Comparison of ENCODE assay signal across 8 mouse cellular contexts in the genomic region with DNA sequence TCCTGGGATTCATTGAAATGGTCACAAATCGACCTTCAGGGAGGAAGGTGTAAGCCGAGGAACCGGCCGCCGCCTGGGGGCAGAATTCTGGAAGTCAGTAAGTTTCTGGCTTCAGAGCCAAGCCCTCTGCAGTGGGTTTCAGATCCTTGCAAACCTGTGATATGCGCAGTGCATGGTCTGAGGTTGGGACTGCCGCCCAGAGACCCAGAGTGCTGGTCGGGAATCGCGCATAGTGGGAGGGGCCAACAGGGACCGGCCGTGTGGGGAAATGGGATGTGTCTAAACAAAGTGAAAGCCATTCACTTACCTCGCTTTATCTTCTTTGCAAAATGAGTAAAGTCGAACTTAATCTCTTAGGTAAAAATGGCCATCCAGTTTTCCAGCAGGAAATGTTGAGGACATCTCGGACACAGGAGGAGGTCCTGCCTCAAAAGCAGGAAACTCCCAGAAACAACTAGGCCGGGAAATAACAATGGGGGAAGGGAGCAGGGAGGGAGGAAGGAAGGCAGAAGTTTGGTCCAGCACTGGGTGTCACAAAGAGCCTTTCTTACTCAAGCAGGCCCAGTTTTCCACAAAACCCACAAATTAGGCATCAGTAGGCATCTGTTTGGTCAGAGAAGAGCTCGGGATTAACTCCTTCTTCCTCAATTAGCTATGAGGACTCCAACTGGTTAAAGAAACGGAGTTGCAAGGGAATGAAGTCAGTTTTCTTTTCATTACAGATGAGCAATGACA. TPM values are rescaled to one million over a fixed set of nuclear protein-coding genes. Genes with fewer than 3 reads are reported as not detected.
A peak's percentile ranks its signal among the peaks of the same experiment; 100 is the strongest.
DNase-seq lines count a peak whose midpoint lies in the region; ATAC-seq and TF ChIP-seq lines count a peak whose summit lies in the region.

No protein-coding gene starts in this region.

- no peak for TF ChIP-seq CTCF in C2C12 (IDR thresholded peaks at IDR 0.05; ENCODE audit: control insufficient read depth, insufficient read depth, insufficient read length)
- TF ChIP-seq CTCF in bone marrow, adult 2 months (IDR thresholded peaks at IDR 0.05; ENCODE audit: control insufficient read depth, insufficient read depth, low read length), result no peak
- TF ChIP-seq CTCF in heart, postnatal 0 days (IDR thresholded peaks at IDR 0.05; ENCODE audit: low read depth), result peak; percentile 42; the same call in 1 of the 2 replicates
- no peak for TF ChIP-seq CTCF in testis, adult 2 months (IDR thresholded peaks at IDR 0.05; ENCODE audit: control insufficient read depth, insufficient read depth, insufficient replicate concordance, low read depth, low read length)

- no peaks in the 10 kb centered on the region for H3K9me3 ChIP-seq in forebrain, embryonic 11.5 days (ENCODE audit: control insufficient read depth, low read length)
- H3K9me3 ChIP-seq in heart, postnatal 0 days (replicated peaks; ENCODE audit: control insufficient read depth, low read length), result no peaks in the 10 kb centered on the region
- no peaks in the 10 kb centered on the region for H3K9me3 ChIP-seq in liver, embryonic 16.5 days (replicated peaks; ENCODE audit: control insufficient read depth, low read length)
- no peaks in the 10 kb centered on the region for H3K9me3 ChIP-seq in neural tube, embryonic 13.5 days

- no peaks in the 10 kb centered on the region for H3K4me1 ChIP-seq in bone marrow, adult 2 months (ENCODE audit: control insufficient read depth, insufficient read depth, low read length)
- H3K4me1 ChIP-seq in forebrain, embryonic 11.5 days (replicated peaks; ENCODE audit: control insufficient read depth, insufficient read depth, low read length), result no peaks in the 10 kb centered on the region
- H3K4me1 ChIP-seq in heart, postnatal 0 days (ENCODE audit: control insufficient read depth, insufficient read depth), result peaks cover 6% of the 10 kb centered on the region; the same call in 1 of the 2 replicates
- no peaks in the 10 kb centered on the region for H3K4me1 ChIP-seq in liver, embryonic 16.5 days (ENCODE audit: control insufficient read depth, low read depth, low read length)
- peaks cover 7% of the 10 kb centered on the region for H3K4me1 ChIP-seq in neural tube, embryonic 13.5 days (replicated peaks)
- no peaks in the 10 kb centered on the region; the same call in none of the 2 replicates for H3K4me1 ChIP-seq in testis, adult 2 months (ENCODE audit: control insufficient read depth, insufficient read depth, low read length)

- H3K36me3 ChIP-seq in C2C12 (ENCODE audit: control insufficient read depth, insufficient read depth), result no peaks in the 10 kb centered on the region
- no peaks in the 10 kb centered on the region for H3K36me3 ChIP-seq in forebrain, embryonic 11.5 days (ENCODE audit: control insufficient read depth, insufficient read depth, low read length)
- no peaks in the 10 kb centered on the region for H3K36me3 ChIP-seq in heart, postnatal 0 days (replicated peaks; ENCODE audit: control insufficient read depth, insufficient read depth, low read length)
- no peaks in the 10 kb centered on the region for H3K36me3 ChIP-seq in liver, embryonic 16.5 days (ENCODE audit: control insufficient read depth, insufficient read depth)
- H3K36me3 ChIP-seq in neural tube, embryonic 13.5 days, result no peaks in the 10 kb centered on the region
- H3K36me3 ChIP-seq in testis, adult 2 months (ENCODE audit: control insufficient read depth, insufficient read depth, low read length), result no peaks in the 10 kb centered on the region

- no peaks in the 10 kb centered on the region for H3K79me3 ChIP-seq in C2C12 (ENCODE audit: low read depth)

- H3K27me3 ChIP-seq in C2C12 (ENCODE audit: control insufficient read depth, insufficient read depth, insufficient read length), result peaks cover 6% of the 10 kb centered on the region
- no peaks in the 10 kb centered on the region for H3K27me3 ChIP-seq in forebrain, embryonic 11.5 days (ENCODE audit: control insufficient read depth, insufficient read depth, low read length)
- no peaks in the 10 kb centered on the region for H3K27me3 ChIP-seq in heart, postnatal 0 days (ENCODE audit: control insufficient read depth, insufficient read depth, low read length)
- no peaks in the 10 kb centered on the region for H3K27me3 ChIP-seq in liver, embryonic 16.5 days (ENCODE audit: control insufficient read depth, insufficient read depth, low read depth, low read length)
- H3K27me3 ChIP-seq in neural tube, embryonic 13.5 days, result no peaks in the 10 kb centered on the region
- no peaks in the 10 kb centered on the region for H3K27me3 ChIP-seq in testis, adult 2 months (ENCODE audit: control insufficient read depth, insufficient read depth, low read length)

- peak; percentile 72 for DNase-seq in forebrain, embryonic 11.5 days (ENCODE audit: low spot score)
- peak; percentile 69 for DNase-seq in heart, postnatal 0 days (ENCODE audit: low spot score)
- peak; percentile 76 to 86 for DNase-seq in kidney, postnatal 25 days

- TF ChIP-seq POLR2A in bone marrow, adult 2 months (IDR thresholded peaks at IDR 0.05; ENCODE audit: borderline replicate concordance, control insufficient read depth, low read depth, low read length), result no peak
- no peak; the same call in 1 of the 2 replicates for TF ChIP-seq POLR2A in testis, adult 2 months (IDR thresholded peaks at IDR 0.05; ENCODE audit: control insufficient read depth, low read depth, low read length)

- H3K9ac ChIP-seq in forebrain, embryonic 11.5 days (ENCODE audit: low read length), result peak overlapping the region; percentile 54
- H3K9ac ChIP-seq in heart, postnatal 0 days (replicated peaks; ENCODE audit: low read depth, low read length), result peak overlapping the region; percentile 63
- H3K9ac ChIP-seq in liver, embryonic 16.5 days (ENCODE audit: low read depth, low read length), result peak overlapping the region; percentile 43; the same call in 1 of the 2 replicates
- H3K9ac ChIP-seq in neural tube, embryonic 13.5 days, result no peak overlapping the region; the same call in 1 of the 2 replicates

- H3K27ac ChIP-seq in bone marrow, adult 2 months (ENCODE audit: control insufficient read depth, insufficient read depth, low read depth, low read length, poor library complexity), result no peak overlapping the region
- H3K27ac ChIP-seq in forebrain, embryonic 11.5 days (ENCODE audit: low read depth, low read length), result 0 out of 2 replicates have a peak overlapping the region, but pooled peaks have one; percentile 32
- H3K27ac ChIP-seq in heart, postnatal 0 days (ENCODE audit: low read depth), result peak overlapping the region; percentile 90
- peak overlapping the region; percentile 57 for H3K27ac ChIP-seq in liver, embryonic 16.5 days (ENCODE audit: low read length)
- no peak overlapping the region for H3K27ac ChIP-seq in neural tube, embryonic 13.5 days (replicated peaks)
- H3K27ac ChIP-seq in testis, adult 2 months (ENCODE audit: control insufficient read depth, insufficient read depth, low read depth, low read length), result peak overlapping the region; percentile 44

- 6% methylated on average over 18 of the region's 18 CpGs for WGBS in bone marrow, adult 2 months
- 5% methylated on average over 18 of the region's 18 CpGs for WGBS in forebrain, embryonic 11.5 days
- 10% methylated on average over 18 of the region's 18 CpGs for WGBS in heart, postnatal 0 days
- WGBS in liver, embryonic 16.5 days (ENCODE audit: insufficient replicate concordance), result 4% methylated on average over 18 of the region's 18 CpGs
- 12% methylated on average over 18 of the region's 18 CpGs for WGBS in neural tube, embryonic 13.5 days

- peak overlapping the region; percentile 56 for H3K4me2 ChIP-seq in forebrain, embryonic 11.5 days (ENCODE audit: low read depth, low read length, severe bottlenecking)
- H3K4me2 ChIP-seq in heart, postnatal 0 days (ENCODE audit: low read depth, low read length), result peak overlapping the region; percentile 68
- peak overlapping the region; percentile 56 for H3K4me2 ChIP-seq in liver, embryonic 16.5 days (ENCODE audit: low read depth, low read length)
- H3K4me2 ChIP-seq in neural tube, embryonic 13.5 days, result peak overlapping the region; percentile 50

- peak; percentile 92 for ATAC-seq in forebrain, embryonic 11.5 days (replicated peaks; ENCODE audit: low FRiP score)
- peak; percentile 97 for ATAC-seq in heart, postnatal 0 days (ENCODE audit: insufficient read depth, low read depth)
- ATAC-seq in liver, embryonic 16.5 days (ENCODE audit: low read depth), result peak; percentile 86
- ATAC-seq in neural tube, embryonic 13.5 days (ENCODE audit: low read depth), result peak; percentile 91

- H3K4me3 ChIP-seq in C2C12 (ENCODE audit: insufficient read depth, poor library complexity, severe bottlenecking), result peak overlapping the region; percentile 31
- H3K4me3 ChIP-seq in bone marrow, adult 2 months (replicated peaks; ENCODE audit: control insufficient read depth, low read depth, low read length), result peak overlapping the region; percentile 87
- peak overlapping the region; percentile 29 for H3K4me3 ChIP-seq in forebrain, embryonic 11.5 days (ENCODE audit: low read depth, low read length)
- peak overlapping the region; percentile 62 for H3K4me3 ChIP-seq in heart, postnatal 0 days (ENCODE audit: low read depth, low read length)
- H3K4me3 ChIP-seq in liver, embryonic 16.5 days (ENCODE audit: low read depth, low read length), result peak overlapping the region; percentile 60
- H3K4me3 ChIP-seq in neural tube, embryonic 13.5 days, result peak overlapping the region; percentile 29
- peak overlapping the region; percentile 88 for H3K4me3 ChIP-seq in testis, adult 2 months (ENCODE audit: control insufficient read depth, low read depth, low read length)

- no peaks in the 10 kb centered on the region for H3K79me2 ChIP-seq in C2C12 (ENCODE audit: control insufficient read depth, insufficient read depth)

- H3ac ChIP-seq in C2C12 (ENCODE audit: control insufficient read depth, insufficient read length, low read depth), result peak overlapping the region; percentile 57

- TF ChIP-seq EP300 in heart, postnatal 0 days (IDR thresholded peaks at IDR 0.05; ENCODE audit: low read depth), result no peak

RNA-seq across cellular contexts. Expression of gene Tlr3, which starts 0.6 kb away (rescaled TPM):
- 0.04 TPM for polyA plus RNA-seq in C2C12 (2012; fragmentation: generic; extraction: Trizol)
- 3.0 and 4.2 TPM in 2 replicates for polyA plus RNA-seq in bone marrow, adult 2 months (2011; ENCODE audit: insufficient read depth, insufficient read length, low replicate concordance, missing spikeins)
- polyA plus RNA-seq in forebrain, embryonic 11.5 days (2014; fragmentation: Nextera tagmentation; extraction: Ambion mirVana), result 0.86 and 1.3 TPM in 2 replicates
- 2.9 and 6.6 TPM in 2 replicates for total RNA-seq in heart, postnatal 0 days (2014; rRNA removed; ENCODE audit: low replicate concordance)
- polyA plus RNA-seq in heart, postnatal 0 days (2015; fragmentation: Nextera tagmentation; extraction: Ambion mirVana), result 2.3 and 2.9 TPM in 2 replicates
- 0.92 and 1.0 TPM in 2 replicates for polyA plus RNA-seq in liver, embryonic 16.5 days (2015; fragmentation: Nextera tagmentation; extraction: Ambion mirVana)
- polyA plus RNA-seq in neural tube, embryonic 13.5 days (2015; fragmentation: Nextera tagmentation; extraction: Ambion mirVana), result 0.83 and 1.0 TPM in 2 replicates
- 0.68 and 0.69 TPM in 2 replicates for polyA plus RNA-seq in testis, adult 2 months (2012; rRNA removed)

RNA-seq across cellular contexts. Expression of gene Fam149a, which starts 28.2 kb away (rescaled TPM):
- 3.5 TPM for polyA plus RNA-seq in C2C12 (2012; fragmentation: generic; extraction: Trizol)
- 1.2 and 1.7 TPM in 2 replicates for polyA plus RNA-seq in bone marrow, adult 2 months (2011; ENCODE audit: insufficient read depth, insufficient read length, low replicate concordance, missing spikeins)
- 9.5 and 10.0 TPM in 2 replicates for polyA plus RNA-seq in forebrain, embryonic 11.5 days (2014; fragmentation: Nextera tagmentation; extraction: Ambion mirVana)
- total RNA-seq in heart, postnatal 0 days (2014; rRNA removed; ENCODE audit: low replicate concordance), result 4.9 and 7.3 TPM in 2 replicates
- polyA plus RNA-seq in heart, postnatal 0 days (2015; fragmentation: Nextera tagmentation; extraction: Ambion mirVana), result 2.4 and 2.6 TPM in 2 replicates
- polyA plus RNA-seq in liver, embryonic 16.5 days (2015; fragmentation: Nextera tagmentation; extraction: Ambion mirVana), result 1.6 and 1.8 TPM in 2 replicates
- 7.1 TPM in 2 replicates for polyA plus RNA-seq in neural tube, embryonic 13.5 days (2015; fragmentation: Nextera tagmentation; extraction: Ambion mirVana)
- polyA plus RNA-seq in testis, adult 2 months (2012; rRNA removed), result 0.25 and 0.43 TPM in 2 replicates

Comparison
In these comparisons a context has a peak if more than half of its experiments do, and no peak if none do; other contexts are left out.
1. H3K4me3 ChIP-seq: peak in every context shown above with its lines; median percentile 88 in testis, adult 2 months; 87 in bone marrow, adult 2 months; 62 in heart, postnatal 0 days; 60 in liver, embryonic 16.5 days; 31 in C2C12; 29 in forebrain, embryonic 11.5 days; 29 in neural tube, embryonic 13.5 days.
2. H3K27ac ChIP-seq: peak in forebrain, embryonic 11.5 days (single experiment), heart, postnatal 0 days (single experiment), liver, embryonic 16.5 days (single experiment) and testis, adult 2 months (single experiment); none in bone marrow, adult 2 months (single experiment) and neural tube, embryonic 13.5 days (single experiment).
3. Peak in every context shown above with its lines, with median percentiles within 50 percentile points of each other: ATAC-seq, DNase-seq and H3K4me2 ChIP-seq.